Mouse (Mus musculus) brown adipose tissue, adult 24 weeks (tissue): Measurements from ENCODE around the gene Crisp1. TPM values are rescaled to one million over a fixed set of nuclear protein-coding genes. Genes with fewer than 3 reads are reported as not detected.

ENCODE experiments used
- H3K27ac ChIP-seq: fragments of 200-500 bp; replicated peaks from 2 replicates; pipeline ENCODE4 v1.5.1; 2012; ENCODE audit warnings: low read depth, mild to moderate bottlenecking, low read length
- H3K4me1 ChIP-seq: fragments of 200-500 bp; 2 replicates; pipeline ENCODE4 v1.6.1; 2012; ENCODE audit warnings: low read length, mixed read lengths; ENCODE audit not compliant: control insufficient read depth, insufficient read depth, insufficient read length
- H3K4me3 ChIP-seq: fragments of 200-500 bp; 2 replicates; pipeline ENCODE4 v1.5.1; 2012; ENCODE audit warnings: low read depth, mild to moderate bottlenecking, low read length, moderate library complexity; ENCODE audit not compliant: insufficient read depth
- polyA plus RNA-seq: library from polyadenylated mRNA; stranded (reverse); fragments of >200 nt; gene quantifications from 2 replicates; pipeline ENCODE4 v1.2.4, GENCODE M21; 2012; ENCODE audit not compliant: missing spikeins, insufficient read depth, insufficient read length

Crisp1 gene
- polyA plus RNA-seq, result not detected in 2 replicates

DNA sequence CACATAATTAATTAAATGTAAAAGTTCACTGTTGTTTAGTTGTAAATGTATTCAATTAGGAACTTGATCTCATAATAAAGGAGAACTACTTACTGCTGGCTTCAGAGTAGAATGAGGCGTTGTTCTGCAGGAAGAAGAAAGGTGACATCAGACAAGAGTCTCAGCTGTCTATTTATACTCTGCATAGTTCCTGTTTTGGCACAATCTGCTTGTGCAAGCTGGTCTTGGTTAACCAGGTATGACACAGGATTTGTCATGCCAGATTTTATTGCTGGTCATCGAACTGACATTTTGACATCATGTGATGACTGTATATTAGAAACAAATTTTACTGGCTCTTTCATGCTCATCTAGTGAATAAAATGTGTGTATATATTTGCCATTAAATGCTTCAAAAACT, at the start of gene Crisp1:
Gene Crisp1, minus strand, starts transcription at position 146 of the 400 bp plus-strand sequence.
- Histone ChIP-seq H3K4me1 (no peaks in the 10 kb centered on the region), H3K4me3 (no peak within 1 kb of the TSS), H3K27ac (no peak within 1 kb of the TSS)

GRCm38 (mm10) chr17:40342497-40343009, 23.5 kb upstream of the Crisp1 start:
- no peak overlapping the region for H3K27ac ChIP-seq
- H3K4me3 ChIP-seq, result no peak overlapping the region
- H3K4me1 ChIP-seq, result no peaks in the 10 kb centered on the region

DNA sequence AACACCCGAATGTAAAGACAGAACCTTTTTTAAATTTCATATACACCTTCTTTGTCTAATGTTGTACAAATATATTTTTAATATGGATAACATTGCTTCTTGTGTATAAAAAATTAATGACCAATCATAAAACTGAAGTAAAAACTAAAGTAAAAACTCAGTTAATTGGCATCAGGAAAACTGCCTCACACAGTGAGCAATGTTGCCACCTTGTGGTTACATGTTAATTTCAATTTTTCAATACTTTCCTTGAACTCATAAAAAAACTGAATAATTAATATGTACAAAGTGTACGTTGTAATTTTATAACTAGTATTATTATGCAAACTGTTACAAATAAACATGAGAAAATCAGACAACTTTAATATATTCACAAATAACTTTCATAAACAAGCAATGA, 33.6 kb downstream of the Crisp1 start:
- Histone ChIP-seq H3K4me3 (no peak overlapping the region), H3K4me1 (no peaks in the 10 kb centered on the region), H3K27ac (no peak overlapping the region)

DNA sequence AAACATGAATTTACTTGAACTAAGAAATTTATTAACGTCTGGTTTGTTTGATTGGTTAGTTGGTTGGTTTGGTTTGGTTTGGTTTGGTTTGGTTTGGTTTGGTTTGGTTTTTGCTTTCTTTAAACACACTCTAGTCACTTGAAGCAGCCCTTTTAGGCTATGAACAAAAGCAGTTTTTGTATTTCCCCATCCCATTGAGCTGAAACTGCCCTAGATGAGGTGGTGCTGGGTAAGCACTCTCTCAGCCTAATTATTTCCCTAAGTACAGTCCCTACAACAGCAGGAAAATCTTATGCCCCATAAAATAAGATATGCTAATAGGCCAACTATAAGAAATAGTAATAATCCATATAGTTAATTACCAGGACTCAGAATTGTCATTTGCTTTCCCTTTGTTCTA, 43.5 kb downstream of the Crisp1 start:
- Histone ChIP-seq H3K4me3 (no peak overlapping the region), H3K4me1 (no peaks in the 10 kb centered on the region), H3K27ac (no peak overlapping the region)

DNA sequence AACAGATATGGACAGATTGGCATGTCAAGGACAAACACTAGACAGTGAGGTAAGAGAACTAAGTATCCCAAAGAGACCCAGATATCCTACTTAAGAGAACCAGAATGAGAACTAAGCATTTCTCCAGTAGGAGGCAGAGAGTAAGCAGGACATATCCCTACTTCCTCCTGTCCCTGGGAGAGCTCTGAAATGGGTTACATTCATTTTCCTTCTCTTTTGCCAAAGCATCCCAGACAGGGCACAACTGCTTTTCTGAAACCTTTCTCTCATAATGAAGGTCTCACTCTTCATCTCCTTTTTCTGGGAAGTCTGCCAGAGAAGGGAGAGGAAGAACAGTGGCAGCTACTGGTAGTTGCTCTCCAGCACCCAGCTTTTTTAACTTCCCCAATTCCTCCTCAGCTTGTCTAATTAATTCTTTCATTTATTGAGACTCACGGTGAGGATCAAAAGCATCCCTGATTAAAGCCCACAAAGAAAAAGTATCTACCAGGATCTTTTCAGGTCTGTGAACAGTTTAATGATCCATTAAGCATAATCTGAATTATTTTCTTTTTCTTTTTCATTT, 44.0 kb downstream of the Crisp1 start:
- Histone ChIP-seq H3K4me1 (no peaks in the 10 kb centered on the region), H3K4me3 (no peak overlapping the region), H3K27ac (no peak overlapping the region)

DNA sequence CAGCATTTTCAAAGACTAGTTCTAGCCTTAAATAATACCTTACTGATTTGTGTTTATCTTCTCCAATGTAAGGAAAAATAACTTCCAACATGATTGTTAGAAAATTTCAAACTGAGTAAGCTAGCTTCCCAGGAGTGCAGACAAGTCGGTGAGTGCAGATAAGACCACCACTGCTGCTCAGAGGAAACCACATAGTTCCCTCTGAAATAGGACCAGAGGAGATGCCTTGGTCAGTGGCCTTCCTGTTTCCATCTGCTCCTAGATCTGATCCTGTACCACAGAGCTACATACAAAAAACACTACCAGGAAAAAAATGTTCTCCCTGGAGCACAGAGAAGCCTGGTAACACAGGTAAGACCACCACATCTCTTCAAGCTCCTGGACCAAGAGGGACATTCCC, 66.5 kb downstream of the Crisp1 start:
- H3K27ac ChIP-seq, result no peak overlapping the region

More for the DNA sequence above, 66.5 kb downstream of the Crisp1 start:
- Histone ChIP-seq H3K4me1 (no peaks in the 10 kb centered on the region), H3K4me3 (no peak overlapping the region)

Other genes starting within 250 kb of the Crisp1 start
- not detected in 2 replicates for gene AC192777.2, start 223.8 kb downstream of the Crisp1 start, polyA plus RNA-seq
- gene Pgk2, start 110.6 kb downstream of the Crisp1 start, polyA plus RNA-seq, result not detected in 2 replicates
- gene Crisp3, start 76.9 kb downstream of the Crisp1 start, polyA plus RNA-seq, result not detected in 2 replicates
- not detected in 2 replicates for gene Esp8, start 200.8 kb upstream of the Crisp1 start, polyA plus RNA-seq
- gene Esp6, start 242.3 kb upstream of the Crisp1 start, polyA plus RNA-seq, result not detected in 2 replicates